Mouse (Mus musculus) lung, embryonic 16.5 days (tissue): ENCODE results near the gene N4bp2l2. TPM values are rescaled to one million over a fixed set of nuclear protein-coding genes. Genes with fewer than 3 reads are reported as not detected.

Experiments
- ATAC-seq: fragments of 200-750 bp; cut with Nextera tagmentation; 2 replicates; pipeline ENCODE4 v1.8.0; 2017; ENCODE audit warnings: low read depth, mild to moderate bottlenecking, moderate library complexity
- H3K27ac ChIP-seq: fragments of 300-500 bp; sonication (generic); 2 replicates; pipeline ENCODE4 v1.5.1; 2014; ENCODE audit warnings: mild to moderate bottlenecking, control low read depth, low read length
- H3K27me3 ChIP-seq: fragments of 300-500 bp; sonication (generic); 2 replicates; pipeline ENCODE4 v1.6.1; 2014; ENCODE audit warnings: low read depth, low read length, mixed read lengths; ENCODE audit not compliant: control insufficient read depth, insufficient read depth
- H3K36me3 ChIP-seq: fragments of 300-500 bp; sonication (generic); 2 replicates; pipeline ENCODE4 v1.6.1; 2014; ENCODE audit warnings: low read length; ENCODE audit not compliant: control insufficient read depth, insufficient read depth
- H3K4me1 ChIP-seq: fragments of 300-500 bp; sonication (generic); replicated peaks from 2 replicates; pipeline ENCODE4 v1.6.1; 2014; ENCODE audit warnings: low read length, mixed read lengths; ENCODE audit not compliant: control insufficient read depth, insufficient read depth
- H3K4me2 ChIP-seq: fragments of 300-500 bp; sonication (generic); 2 replicates; pipeline ENCODE4 v1.6.1; 2014; ENCODE audit warnings: low read depth, low read length, control low read depth
- H3K4me3 ChIP-seq: fragments of 300-500 bp; sonication (generic); 2 replicates; pipeline ENCODE4 v1.5.1; 2014; ENCODE audit warnings: mild to moderate bottlenecking, low read length, control low read depth
- H3K9ac ChIP-seq: fragments of 300-500 bp; sonication (generic); 2 replicates; pipeline ENCODE4 v1.6.1; 2014; ENCODE audit warnings: low read length, control low read depth
- H3K9me3 ChIP-seq: fragments of 300-500 bp; sonication (generic); 2 replicates; pipeline ENCODE4 v1.6.1; 2016; ENCODE audit warnings: low read length; ENCODE audit not compliant: control insufficient read depth
- WGBS: fragments of 180-500 bp; shearing (Covaris S2); extraction: QIAGEN DNeasy Blood & Tissue Kit; methylation state at CpG from one replicate; pipeline ENCODE4 v1.1.7; 2014; 5-methylcytosine and 5-hydroxymethylcytosine counted together
- polyA plus RNA-seq: library from polyadenylated mRNA; unstranded; fragments of >200 nt; fragmentation: Nextera tagmentation; extraction: Ambion mirVana; gene quantifications from 2 replicates; pipeline ENCODE4 v1.2.1, GENCODE M21; 2015

Gene N4bp2l2
- polyA plus RNA-seq, 1 experiment from 2014 or later, result 42.0 TPM

DNA sequence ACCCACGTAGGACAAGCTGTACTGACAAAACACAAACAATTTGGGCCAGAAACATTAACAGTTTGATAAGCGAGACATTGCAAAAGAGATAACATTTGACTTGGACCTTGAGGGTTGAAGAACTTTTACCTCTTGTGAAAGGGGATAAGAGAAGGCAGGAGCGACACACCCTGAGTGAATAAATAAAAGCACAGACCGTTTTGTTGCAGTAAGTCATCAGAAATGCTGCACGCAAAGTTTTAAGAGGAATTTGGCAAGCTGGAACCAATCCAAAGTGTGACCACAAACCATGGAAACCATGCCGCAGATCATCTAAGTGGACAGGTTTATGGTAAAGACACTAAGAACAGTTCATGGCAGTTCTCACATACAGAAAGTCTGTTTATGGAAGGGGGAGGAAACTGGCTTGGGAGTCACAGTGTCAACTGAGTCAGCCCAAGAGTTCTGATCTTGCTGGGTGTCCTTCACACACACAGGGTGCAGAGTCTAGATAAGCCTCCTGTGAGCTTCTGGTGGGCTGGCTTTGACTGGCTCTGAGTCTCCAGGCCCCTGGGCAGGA is 87.3 kb downstream of the N4bp2l2 start:
- Histone ChIP-seq H3K9me3 (no peaks in the 10 kb centered on the region), H3K4me1 (peaks cover 15% of the 10 kb centered on the region), H3K4me3 (no peak overlapping the region), H3K9ac (no peak overlapping the region), H3K4me2 (no peak overlapping the region), H3K27me3 (no peaks in the 10 kb centered on the region), H3K27ac (no peak overlapping the region), H3K36me3 (no peaks in the 10 kb centered on the region)
- 36% methylated on average over 6 of the region's 6 CpGs for WGBS
- ATAC-seq, result no peak

DNA sequence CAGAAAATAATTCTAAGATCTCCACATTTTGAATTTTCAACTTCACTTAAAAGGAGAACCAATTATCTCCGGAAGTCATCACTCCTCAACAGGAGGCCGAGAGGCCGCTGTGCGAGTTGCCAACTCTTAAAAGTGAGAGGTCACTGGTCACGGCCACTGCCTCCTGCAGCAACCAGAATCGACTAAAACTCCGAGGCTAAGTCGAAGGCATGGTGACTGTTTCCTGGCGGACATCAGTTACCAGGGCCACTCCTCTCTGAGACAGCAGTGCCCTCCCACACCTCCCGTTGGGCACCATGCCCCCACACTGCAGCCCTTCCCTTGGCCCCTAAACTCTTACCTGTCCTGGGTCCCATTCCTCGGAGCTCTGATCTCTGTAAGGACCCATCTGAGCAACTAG is 89.2 kb downstream of the N4bp2l2 start:
- Histone ChIP-seq H3K4me2 (no peak overlapping the region), H3K36me3 (0 out of 2 replicates have a peak, but pooled peaks cover 2% of the 10 kb centered on the region), H3K9ac (no peak overlapping the region), H3K27me3 (no peaks in the 10 kb centered on the region), H3K4me1 (peaks cover 15% of the 10 kb centered on the region), H3K4me3 (no peak overlapping the region), H3K27ac (no peak overlapping the region), H3K9me3 (no peaks in the 10 kb centered on the region)
- ATAC-seq, result no peak
- WGBS, result 57% methylated on average over 11 of the region's 11 CpGs

GRCm38 (mm10) chr5:150574885-150575284 is 91.1 kb downstream of the N4bp2l2 start:
- WGBS, result 35% methylated on average over 5 of the region's 5 CpGs
- no peak overlapping the region for H3K4me3 ChIP-seq
- no peaks in the 10 kb centered on the region for H3K27me3 ChIP-seq
- no peak overlapping the region; the same call in 1 of the 2 replicates for H3K4me2 ChIP-seq
- H3K27ac ChIP-seq, result peak overlapping the region; percentile 56
- no peaks in the 10 kb centered on the region for H3K9me3 ChIP-seq
- H3K4me1 ChIP-seq, result peaks cover 15% of the 10 kb centered on the region
- H3K9ac ChIP-seq, result no peak overlapping the region
- peak; percentile 59; the same call in 1 of the 2 replicates for ATAC-seq
- H3K36me3 ChIP-seq, result 0 out of 2 replicates have a peak, but pooled peaks cover 2% of the 10 kb centered on the region

DNA sequence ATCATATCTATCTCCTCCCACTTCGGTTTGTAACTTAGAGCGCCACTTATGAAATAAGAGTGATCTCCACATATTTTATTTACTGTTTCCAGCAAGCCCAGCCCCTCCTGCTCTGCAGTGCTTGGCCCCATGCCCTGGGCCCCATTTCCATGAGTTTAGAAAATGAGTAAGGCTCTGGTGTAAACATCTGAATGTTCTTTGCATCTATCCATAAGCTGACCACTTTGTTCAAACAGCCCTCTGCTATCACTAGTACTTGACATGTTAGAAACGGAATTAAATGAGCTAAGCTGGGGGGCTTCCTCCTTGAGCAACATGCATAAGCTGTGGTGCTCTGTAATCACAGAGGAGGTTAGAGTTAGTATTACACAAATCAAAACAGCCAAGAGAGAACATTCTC is 91.6 kb downstream of the N4bp2l2 start:
- Histone ChIP-seq H3K27me3 (no peaks in the 10 kb centered on the region), H3K9ac (no peak overlapping the region), H3K27ac (peak overlapping the region; percentile 56), H3K36me3 (0 out of 2 replicates have a peak, but pooled peaks cover 2% of the 10 kb centered on the region), H3K4me3 (no peak overlapping the region), H3K4me2 (no peak overlapping the region; the same call in 1 of the 2 replicates), H3K9me3 (no peaks in the 10 kb centered on the region), H3K4me1 (peaks cover 15% of the 10 kb centered on the region)
- ATAC-seq, result peak; percentile 84
- whole genome bisulfite sequencing, result 45% methylated on average over 3 of the region's 3 CpGs

GRCm38 (mm10) chr5:150570496-150571219 is 95.3 kb downstream of the N4bp2l2 start:
- 82% methylated on average over 11 of the region's 11 CpGs for WGBS

GRCm38 (mm10) chr5:150566971-150567370 is 99.0 kb downstream of the N4bp2l2 start:
- Histone ChIP-seq H3K9me3 (no peaks in the 10 kb centered on the region), H3K4me1 (no peaks in the 10 kb centered on the region), H3K4me3 (no peak overlapping the region), H3K4me2 (no peak overlapping the region), H3K9ac (no peak overlapping the region), H3K27me3 (no peaks in the 10 kb centered on the region), H3K27ac (peak overlapping the region; percentile 34; the same call in 1 of the 2 replicates), H3K36me3 (peaks cover 3% of the 10 kb centered on the region; the same call in 1 of the 2 replicates)
- ATAC-seq, result peak; percentile 76
- 82% methylated on average over 5 of the region's 5 CpGs for WGBS

More at GRCm38 (mm10) chr5:150570496-150571219, 95.3 kb downstream of the N4bp2l2 start:
- Histone ChIP-seq H3K4me3 (no peak overlapping the region), H3K36me3 (0 out of 2 replicates have a peak, but pooled peaks cover 2% of the 10 kb centered on the region), H3K9ac (no peak overlapping the region), H3K4me2 (no peak overlapping the region), H3K27ac (no peak overlapping the region), H3K27me3 (no peaks in the 10 kb centered on the region), H3K4me1 (peaks cover 7% of the 10 kb centered on the region), H3K9me3 (no peaks in the 10 kb centered on the region)
- ATAC-seq, result no peak

- 45% methylated on average over 3 of the region's 3 CpGs for WGBS
- Histone ChIP-seq H3K4me2 (no peak overlapping the region), H3K4me1 (no peaks in the 10 kb centered on the region), H3K27ac (peak overlapping the region; percentile 34; the same call in 1 of the 2 replicates), H3K9me3 (no peaks in the 10 kb centered on the region), H3K27me3 (no peaks in the 10 kb centered on the region), H3K4me3 (no peak overlapping the region), H3K36me3 (peaks cover 3% of the 10 kb centered on the region; the same call in 1 of the 2 replicates), H3K9ac (no peak overlapping the region)
- ATAC-seq, result no peak
Observed at GRCm38 (mm10) chr5:150566226-150566625, 99.8 kb downstream of the N4bp2l2 start.

DNA sequence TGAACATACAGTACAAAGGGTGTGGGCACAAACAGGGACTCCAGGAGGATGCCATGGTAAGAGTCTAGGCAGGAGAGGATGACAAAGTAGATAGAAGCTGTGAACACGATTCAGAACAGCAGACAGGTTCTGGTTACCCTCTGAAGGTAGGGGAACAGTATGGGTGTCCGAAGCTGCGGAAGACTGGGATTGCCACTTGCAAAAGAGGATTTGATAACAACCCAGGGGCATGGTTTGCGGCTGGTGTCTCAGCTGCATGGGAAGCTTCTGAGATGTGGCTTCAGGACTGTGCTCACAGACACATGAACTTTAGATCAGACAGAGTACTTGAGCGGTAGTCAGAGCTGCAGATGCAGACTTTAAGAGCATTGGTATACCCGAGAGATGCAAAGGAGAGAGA is 101.6 kb downstream of the N4bp2l2 start:
- H3K4me2 ChIP-seq, result no peak overlapping the region
- WGBS, result 90% methylated on average over 6 of the region's 6 CpGs
- no peak overlapping the region for H3K27ac ChIP-seq
- no peak overlapping the region for H3K9ac ChIP-seq
- H3K9me3 ChIP-seq, result no peaks in the 10 kb centered on the region
- no peak overlapping the region for H3K4me3 ChIP-seq
- peaks cover 10% of the 10 kb centered on the region for H3K36me3 ChIP-seq
- no peaks in the 10 kb centered on the region for H3K4me1 ChIP-seq
- H3K27me3 ChIP-seq, result no peaks in the 10 kb centered on the region
- ATAC-seq, result no peak

- Histone ChIP-seq H3K27ac (no peak overlapping the region), H3K9ac (no peak overlapping the region), H3K4me3 (no peak overlapping the region), H3K4me2 (no peak overlapping the region), H3K9me3 (no peaks in the 10 kb centered on the region), H3K36me3 (peaks cover 22% of the 10 kb centered on the region), H3K4me1 (no peaks in the 10 kb centered on the region), H3K27me3 (no peaks in the 10 kb centered on the region)
- WGBS, result 90% methylated on average over 5 of the region's 5 CpGs
- no peak for ATAC-seq
Observed at GRCm38 (mm10) chr5:150561783-150562182, 104.2 kb downstream of the N4bp2l2 start.
